Mouse (Mus musculus) bone marrow macrophage, adult 2 months (primary cell): Measurements from ENCODE around the gene Asic2.

ENCODE experiments used
- CTCF ChIP-seq: IDR thresholded peaks from 2 replicates; pipeline ENCODE4 v1.5.1; 2012; ENCODE audit warnings: low read depth, mild to moderate bottlenecking, low read length, moderate library complexity
- POLR2A ChIP-seq: IDR thresholded peaks from 2 replicates; pipeline ENCODE4 v1.6.1; 2012; ENCODE audit warnings: mild to moderate bottlenecking, low read depth, low read length, borderline replicate concordance

GRCm38 (mm10) chr11:80868039-80868438 is 1100.2 kb downstream of the Asic2 start:
- TF ChIP-seq CTCF (no peak), POLR2A (no peak)
